Mouse (Mus musculus): ENCODE results near the gene Ppp2r5a.

DNA sequence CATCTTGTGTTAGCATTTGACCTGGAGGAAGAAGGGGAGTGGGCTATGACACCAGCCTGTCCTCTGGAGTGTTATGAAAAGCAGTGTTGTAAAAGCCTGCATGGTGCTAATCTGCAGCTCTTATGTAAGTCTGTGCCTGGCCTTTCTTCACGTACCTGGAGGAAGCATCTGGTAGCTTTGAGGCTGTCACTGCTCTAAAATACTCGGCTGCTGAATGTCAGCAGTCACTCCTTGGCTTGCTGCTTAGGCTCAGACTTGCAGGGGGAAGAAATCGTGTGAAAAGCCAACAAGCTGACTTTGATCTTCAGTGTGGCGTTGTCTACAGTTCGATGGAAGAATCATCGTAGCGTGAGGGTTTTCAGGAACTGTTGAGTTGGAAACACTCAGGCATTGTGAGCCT, 566 bp downstream of the Ppp2r5a start:
- no peak for TF ChIP-seq POLR2A (IDR thresholded peaks at IDR 0.05; ENCODE audit: borderline replicate concordance, insufficient read depth, low read length)
- no peak for TF ChIP-seq CTCF (IDR thresholded peaks at IDR 0.05; ENCODE audit: borderline replicate concordance, insufficient read depth, low read depth, low read length)
